Mouse (Mus musculus): ENCODE results near the gene Sec31b. TPM values are rescaled to one million over a fixed set of nuclear protein-coding genes. Genes with fewer than 3 reads are reported as not detected.

Sec31b gene
- polyA plus RNA-seq, 1 experiment from 2014 or later, result 0.19 TPM

- Histone ChIP-seq H3K4me1 (replicated peaks; ENCODE audit: control insufficient read depth, insufficient read depth) (no peaks in the 10 kb centered on the region), H3K27ac (replicated peaks) (no peak overlapping the region), H3K9me3 (ENCODE audit: control insufficient read depth, low read length) (no peaks in the 10 kb centered on the region), H3K36me3 (ENCODE audit: control insufficient read depth, insufficient read depth, low read length) (peaks cover 8% of the 10 kb centered on the region), H3K27me3 (ENCODE audit: control insufficient read depth, insufficient read depth, low read length) (0 out of 2 replicates have a peak, but pooled peaks cover 3% of the 10 kb centered on the region), H3K4me2 (replicated peaks; ENCODE audit: low read depth) (peak overlapping the region; percentile 85), H3K4me3 (ENCODE audit: low read depth, low read length) (no peak overlapping the region; the same call in 1 of the 2 replicates), H3K9ac (ENCODE audit: low read length) (no peak overlapping the region)
- no peak for TF ChIP-seq EP300 (optimal IDR thresholded peaks at IDR 0.05)
- peak; percentile 86 for TF ChIP-seq CTCF (IDR thresholded peaks at IDR 0.05; ENCODE audit: low read depth)
- 3% methylated on average over 13 of the region's 13 CpGs for WGBS
- ATAC-seq (ENCODE audit: low FRiP score, low TSS enrichment) (peak; percentile 73; the same call in 1 of the 2 replicates), DNase-seq (ENCODE audit: low spot score) (peak; percentile 84)
These were observed 889 bp downstream of the Sec31b start for GRCm38 (mm10) chr19:44544775-44545174.

DNA sequence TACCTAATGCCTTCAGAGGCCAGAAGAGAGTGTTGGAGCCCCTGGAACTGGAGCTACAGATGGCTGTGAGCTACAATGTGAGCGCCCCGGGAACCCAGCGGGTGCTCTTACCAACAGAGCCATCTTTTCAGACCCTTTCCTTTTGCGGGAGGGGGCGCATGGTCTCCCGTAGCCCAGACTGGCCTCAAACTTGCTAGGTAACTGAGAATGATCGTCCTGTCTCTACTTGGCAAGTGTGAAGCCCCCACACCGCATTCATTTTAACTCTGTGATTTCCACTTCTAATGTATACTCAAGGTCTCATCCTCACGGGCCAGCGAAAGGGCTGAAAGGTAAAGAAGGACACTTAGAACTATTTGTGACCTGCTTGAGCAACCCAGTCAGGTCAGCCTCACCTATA is 1.3 kb downstream of the Sec31b start:
- TF ChIP-seq EP300 (optimal IDR thresholded peaks at IDR 0.05) (no peak), CTCF (IDR thresholded peaks at IDR 0.05; ENCODE audit: low read depth) (no peak)
- Histone ChIP-seq H3K4me1 (replicated peaks; ENCODE audit: control insufficient read depth, insufficient read depth) (no peaks in the 10 kb centered on the region), H3K9ac (ENCODE audit: low read length) (no peak overlapping the region), H3K36me3 (ENCODE audit: control insufficient read depth, insufficient read depth, low read length) (peaks cover 6% of the 10 kb centered on the region), H3K4me2 (replicated peaks; ENCODE audit: low read depth) (no peak overlapping the region), H3K27ac (replicated peaks) (no peak overlapping the region), H3K4me3 (ENCODE audit: low read depth, low read length) (no peak overlapping the region), H3K27me3 (ENCODE audit: control insufficient read depth, insufficient read depth, low read length) (0 out of 2 replicates have a peak, but pooled peaks cover 3% of the 10 kb centered on the region), H3K9me3 (ENCODE audit: control insufficient read depth, low read length) (no peaks in the 10 kb centered on the region)
- DNase-seq (ENCODE audit: low spot score) (no peak), ATAC-seq (ENCODE audit: low FRiP score, low TSS enrichment) (no peak)
- 55% methylated on average over 10 of the region's 10 CpGs for WGBS

GRCm38 (mm10) chr19:44542694-44543178 is 2.9 kb downstream of the Sec31b start:
- Histone ChIP-seq H3K4me1 (replicated peaks; ENCODE audit: control insufficient read depth, insufficient read depth) (no peaks in the 10 kb centered on the region), H3K27me3 (ENCODE audit: control insufficient read depth, insufficient read depth, low read length) (0 out of 2 replicates have a peak, but pooled peaks cover 3% of the 10 kb centered on the region), H3K27ac (replicated peaks) (no peak overlapping the region), H3K9me3 (ENCODE audit: control insufficient read depth, low read length) (no peaks in the 10 kb centered on the region), H3K4me2 (replicated peaks; ENCODE audit: low read depth) (no peak overlapping the region), H3K4me3 (ENCODE audit: low read depth, low read length) (no peak overlapping the region), H3K36me3 (ENCODE audit: control insufficient read depth, insufficient read depth, low read length) (no peaks in the 10 kb centered on the region), H3K9ac (ENCODE audit: low read length) (no peak overlapping the region)
- no peak for ATAC-seq (ENCODE audit: low FRiP score, low TSS enrichment)
- 74% methylated on average over 8 of the region's 8 CpGs for WGBS
- no peak for DNase-seq (ENCODE audit: low spot score)
- TF ChIP-seq EP300 (optimal IDR thresholded peaks at IDR 0.05), result no peak
- no peak for TF ChIP-seq CTCF (IDR thresholded peaks at IDR 0.05; ENCODE audit: low read depth)

DNA sequence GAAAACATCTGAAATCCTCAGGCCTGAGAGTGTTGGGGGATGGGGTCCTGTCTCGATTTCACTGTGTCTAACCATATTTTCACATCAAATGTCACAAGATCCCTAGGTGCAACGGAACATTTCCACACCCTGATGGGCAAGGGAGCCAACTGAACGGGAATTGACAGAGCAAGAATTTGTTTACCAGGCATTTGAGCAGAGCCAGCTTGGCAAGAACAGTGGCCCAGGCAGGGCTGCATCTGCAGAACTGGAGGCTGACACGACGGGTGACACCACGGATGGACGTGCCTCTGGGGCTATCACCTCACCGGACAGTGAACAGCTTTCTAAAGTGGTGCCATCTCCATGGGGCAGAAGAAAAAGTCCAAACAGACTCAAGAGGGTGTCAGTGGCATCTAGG is 8.2 kb downstream of the Sec31b start:
- Histone ChIP-seq H3K4me1 (replicated peaks; ENCODE audit: control insufficient read depth, insufficient read depth) (no peaks in the 10 kb centered on the region), H3K27ac (replicated peaks) (no peak overlapping the region), H3K27me3 (ENCODE audit: control insufficient read depth, insufficient read depth, low read length) (no peaks in the 10 kb centered on the region), H3K4me3 (ENCODE audit: low read depth, low read length) (no peak overlapping the region), H3K9ac (ENCODE audit: low read length) (no peak overlapping the region), H3K9me3 (ENCODE audit: control insufficient read depth, low read length) (no peaks in the 10 kb centered on the region), H3K36me3 (ENCODE audit: control insufficient read depth, insufficient read depth, low read length) (no peaks in the 10 kb centered on the region), H3K4me2 (replicated peaks; ENCODE audit: low read depth) (no peak overlapping the region)
- 77% methylated on average over 8 of the region's 8 CpGs for WGBS
- TF ChIP-seq EP300 (optimal IDR thresholded peaks at IDR 0.05), result no peak
- TF ChIP-seq CTCF (IDR thresholded peaks at IDR 0.05; ENCODE audit: low read depth), result no peak
- ATAC-seq (ENCODE audit: low FRiP score, low TSS enrichment), result no peak
- DNase-seq (ENCODE audit: low spot score), result no peak

GRCm38 (mm10) chr19:44535376-44535775 is 10.3 kb downstream of the Sec31b start:
- H3K36me3 ChIP-seq (ENCODE audit: control insufficient read depth, insufficient read depth, low read length), result no peaks in the 10 kb centered on the region
- TF ChIP-seq CTCF (IDR thresholded peaks at IDR 0.05; ENCODE audit: low read depth), result peak; percentile 77
- no peak for TF ChIP-seq EP300 (optimal IDR thresholded peaks at IDR 0.05)
- 30% methylated on average over 3 of the region's 3 CpGs for WGBS

GRCm38 (mm10) chr19:44530018-44530417 is 15.6 kb downstream of the Sec31b start:
- Histone ChIP-seq H3K4me1 (replicated peaks; ENCODE audit: control insufficient read depth, insufficient read depth) (no peaks in the 10 kb centered on the region), H3K9me3 (ENCODE audit: control insufficient read depth, low read length) (no peaks in the 10 kb centered on the region), H3K27me3 (ENCODE audit: control insufficient read depth, insufficient read depth, low read length) (no peaks in the 10 kb centered on the region), H3K9ac (ENCODE audit: low read length) (no peak overlapping the region), H3K4me2 (replicated peaks; ENCODE audit: low read depth) (no peak overlapping the region), H3K4me3 (ENCODE audit: low read depth, low read length) (no peak overlapping the region), H3K27ac (replicated peaks) (no peak overlapping the region), H3K36me3 (ENCODE audit: control insufficient read depth, insufficient read depth, low read length) (no peaks in the 10 kb centered on the region)
- DNase-seq (ENCODE audit: low spot score) (no peak), ATAC-seq (ENCODE audit: low FRiP score, low TSS enrichment) (no peak)
- no peak for TF ChIP-seq CTCF (IDR thresholded peaks at IDR 0.05; ENCODE audit: low read depth)
- TF ChIP-seq EP300 (optimal IDR thresholded peaks at IDR 0.05), result no peak
- WGBS, result 75% methylated on average over 6 of the region's 6 CpGs

More at GRCm38 (mm10) chr19:44535376-44535775, 10.3 kb downstream of the Sec31b start:
- ATAC-seq (ENCODE audit: low FRiP score, low TSS enrichment), result no peak
- Histone ChIP-seq H3K4me3 (ENCODE audit: low read depth, low read length) (no peak overlapping the region), H3K9me3 (ENCODE audit: control insufficient read depth, low read length) (no peaks in the 10 kb centered on the region), H3K4me1 (replicated peaks; ENCODE audit: control insufficient read depth, insufficient read depth) (no peaks in the 10 kb centered on the region), H3K27me3 (ENCODE audit: control insufficient read depth, insufficient read depth, low read length) (no peaks in the 10 kb centered on the region), H3K4me2 (replicated peaks; ENCODE audit: low read depth) (no peak overlapping the region), H3K9ac (ENCODE audit: low read length) (no peak overlapping the region), H3K27ac (replicated peaks) (no peak overlapping the region)
- DNase-seq (ENCODE audit: low spot score), result no peak
